21 mouse cellular contexts compared by ENCODE assay signal in genomic region chrX:53023021-53023420, GRCm38 (mm10). TPM values are rescaled to one million over a fixed set of nuclear protein-coding genes. Genes with fewer than 3 reads are reported as not detected.
DNase-seq lines count a peak whose midpoint lies in the region; ATAC-seq and TF ChIP-seq lines count a peak whose summit lies in the region.
"Had no signal": no experiment of that assay in that cellular context is flagged by ENCODE, and none has a peak within 500 bp of the region (broad histone marks: within the 10 kb centered on the region; RNA-seq: fewer than 3 reads in every experiment).

No protein-coding gene starts in this region.

- no peak for TF ChIP-seq CTCF in cerebellum, adult 2 months (IDR thresholded peaks at IDR 0.05; ENCODE audit: borderline replicate concordance, insufficient read depth, low read depth, low read length)

- no peaks in the 10 kb centered on the region for H3K4me1 ChIP-seq in cerebellum, adult 2 months (ENCODE audit: control insufficient read depth, insufficient read depth, low read length)
- H3K4me1 ChIP-seq: embryonic facial prominence, embryonic 12.5 days; forebrain, embryonic 15.5 days; hindbrain, embryonic 12.5 days had no signal

- H3K27ac ChIP-seq in cerebellum, adult 2 months (ENCODE audit: insufficient read depth, low read length): no peak overlapping the region
- H3K27ac ChIP-seq: embryonic facial prominence, embryonic 12.5 days; forebrain, embryonic 15.5 days; hindbrain, embryonic 12.5 days had no signal

- DNase-seq in cerebellum, postnatal 4 days (ENCODE audit: low spot score in 2 of 2): no peak
- peak; percentile 51 to 80 for DNase-seq in cerebellum, adult 2 months
- peak; percentile 47 to 69 for DNase-seq in cerebellum, postnatal 10 days
- no peak for DNase-seq in embryo, embryonic 9.5 days (ENCODE audit: extremely low spot score)
- no peak for DNase-seq in embryo, embryonic 10 days (ENCODE audit: low spot score)
- no peak for DNase-seq in spleen, postnatal 36 days (ENCODE audit: low spot score in 2 of 2)
- DNase-seq: adrenal gland, postnatal 10 days; B cell, adult 2 months; embryo, embryonic 11 days; gastrocnemius, postnatal 36 days; heart, adult 11 months; heart, postnatal 10 days; heart, postnatal 4 days had no signal

- WGBS in cerebellum, adult 2 months: 24% methylated on average over 2 of the region's 2 CpGs

- TF ChIP-seq POLR2A in cerebellum, adult 2 months (IDR thresholded peaks at IDR 0.05; ENCODE audit: borderline replicate concordance, insufficient read depth, low read length): no peak

- no peaks in the 10 kb centered on the region for H3K27me3 ChIP-seq in cerebellum, adult 2 months (ENCODE audit: control insufficient read depth, insufficient read depth, low read length)
- H3K27me3 ChIP-seq: embryonic facial prominence, embryonic 12.5 days; forebrain, embryonic 15.5 days; hindbrain, embryonic 12.5 days had no signal

- peak; percentile 56; the same call in 1 of the 2 replicates for ATAC-seq in cerebellum, adult (ENCODE audit: insufficient number of reproducible peaks, low FRiP score, low TSS enrichment)
- ATAC-seq: CD4-positive, CD25-positive, alpha-beta regulatory T cell, adult 4 months; forebrain, embryonic 15.5 days; hindbrain, embryonic 16.5 days; inflammation-experienced regulatory T-cells, adult 6 months; intestine, postnatal 0 days had no signal

- no peak overlapping the region for H3K4me3 ChIP-seq in cerebellum, adult 2 months (replicated peaks; ENCODE audit: insufficient read depth, low read depth, low read length)
- H3K4me3 ChIP-seq: embryonic facial prominence, embryonic 12.5 days; forebrain, embryonic 15.5 days; hindbrain, embryonic 12.5 days had no signal

RNA-seq across cellular contexts. Expression of gene Hprt, which starts 35.1 kb away (rescaled TPM):
- 169 and 181 TPM in 2 replicates for polyA plus RNA-seq in cerebellum, adult 2 months (2012; rRNA removed)

Comparison
In these comparisons a context has a peak if more than half of its experiments do, and no peak if none do; other contexts are left out.
1. DNase-seq: peak in cerebellum, adult 2 months (2 of 2) and cerebellum, postnatal 10 days (2 of 2); none in cerebellum, postnatal 4 days (0 of 2), embryo, embryonic 9.5 days (single experiment), embryo, embryonic 10 days (single experiment) and spleen, postnatal 36 days (0 of 2).